Mouse (Mus musculus) gastrocnemius, postnatal 25 days (tissue): ENCODE results near the gene Mtmr14. TPM values are rescaled to one million over a fixed set of nuclear protein-coding genes. Genes with fewer than 3 reads are reported as not detected.

Source experiments
- total RNA-seq, 2 experiments: library from RNA; stranded (reverse); gene quantifications; 1 replicate in 1 of 2; 2 replicates in 1 of 2; pipeline ENCODE4 v1.2.3; 2021

The Mtmr14 gene
- total RNA-seq, 2 experiments from 2014 or later = 13.2 to 14.5 TPM

Other genes with a start within 250 kb of the Mtmr14 start
- gene Thumpd3, start 191.6 kb upstream of the Mtmr14 start, total RNA-seq = 10 to 100 TPM; 13.6 to 14.6 TPM
- gene Setd5, start 160.5 kb upstream of the Mtmr14 start, total RNA-seq = 10 to 100 TPM; 23.0 to 26.0 TPM
- under 1 TPM; 0.38 to 0.54 TPM for gene Lhfpl4, start 42.5 kb upstream of the Mtmr14 start, total RNA-seq
- not detected for gene Cpne9, start 44.5 kb downstream of the Mtmr14 start, total RNA-seq
- gene Brpf1, start 69.3 kb downstream of the Mtmr14 start, total RNA-seq = 1 to 10 TPM; 7.8 to 8.3 TPM
- gene Ogg1, start 89.1 kb downstream of the Mtmr14 start, total RNA-seq = 1 to 10 TPM; 4.0 to 6.0 TPM
- 10 to 100 TPM; 29.7 to 36.4 TPM for gene Camk1, start 106.1 kb downstream of the Mtmr14 start, total RNA-seq
- gene Tada3, start 140.0 kb downstream of the Mtmr14 start, total RNA-seq = 10 to 100 TPM; 14.0 to 14.4 TPM
- 10 to 100 TPM; 48.4 to 55.3 TPM for gene Arpc4, start 140.3 kb downstream of the Mtmr14 start, total RNA-seq
- 1 to 10 TPM; 1.6 to 1.7 TPM for gene Ttll3, start 151.4 kb downstream of the Mtmr14 start, total RNA-seq
- 1 to 10 TPM; 8.0 to 9.7 TPM for gene Rpusd3, start 181.5 kb downstream of the Mtmr14 start, total RNA-seq
- gene Cidec, start 197.9 kb downstream of the Mtmr14 start, total RNA-seq = 10 to 100 TPM in 1 of 2 experiments, 1 to 10 TPM in 1; 1.1 to 67.8 TPM
- gene Jagn1, start 204.7 kb downstream of the Mtmr14 start, total RNA-seq = 10 to 100 TPM; 27.6 to 29.8 TPM
- gene Il17re, start 220.6 kb downstream of the Mtmr14 start, total RNA-seq = under 1 TPM in 1 of 2 experiments, not detected in 1; 0.16 TPM
- 1 to 10 TPM; 6.0 to 8.0 TPM for gene Il17rc, start 233.6 kb downstream of the Mtmr14 start, total RNA-seq
- gene Creld1, start 245.5 kb downstream of the Mtmr14 start, total RNA-seq = 10 to 100 TPM; 39.3 to 50.6 TPM